Mouse (Mus musculus) hindbrain, embryonic 13.5 days (tissue): ENCODE measurements around the gene Smarca2. TPM values are rescaled to one million over a fixed set of nuclear protein-coding genes. Genes with fewer than 3 reads are reported as not detected.
"Not testable (repeated sequence)": the region's sequence is repeated elsewhere in the genome, so short reads cannot be mapped to it uniquely, and the experiment has no call there.

Source experiments
- ATAC-seq: fragments of 200-750 bp; cut with Nextera tagmentation; 2 replicates; pipeline ENCODE4 v1.8.0; 2017; ENCODE audit warnings: moderate TSS enrichment; ENCODE audit not compliant: low FRiP score
- H3K27ac ChIP-seq: fragments of 300-500 bp; sonication (generic); 2 replicates; pipeline ENCODE4 v1.5.1; 2015; ENCODE audit warnings: inconsistent platforms, mild to moderate bottlenecking, moderate library complexity
- H3K27me3 ChIP-seq: fragments of 300-500 bp; sonication (generic); 2 replicates; pipeline ENCODE4 v1.6.1; 2015; ENCODE audit warnings: mild to moderate bottlenecking, inconsistent platforms
- H3K36me3 ChIP-seq: fragments of 300-500 bp; sonication (generic); 2 replicates; pipeline ENCODE4 v1.6.1; 2015; ENCODE audit warnings: mild to moderate bottlenecking, inconsistent platforms
- H3K4me1 ChIP-seq: fragments of 300-500 bp; sonication (generic); replicated peaks from 2 replicates; pipeline ENCODE4 v1.6.1; 2015; ENCODE audit warnings: inconsistent platforms
- H3K4me2 ChIP-seq: fragments of 300-500 bp; sonication (generic); 2 replicates; pipeline ENCODE4 v1.6.1; 2015; ENCODE audit warnings: inconsistent platforms, mild to moderate bottlenecking, moderate library complexity
- H3K4me3 ChIP-seq: fragments of 300-500 bp; sonication (generic); 2 replicates; pipeline ENCODE4 v1.5.1; 2015; ENCODE audit warnings: mild to moderate bottlenecking, inconsistent platforms
- H3K9ac ChIP-seq: fragments of 300-500 bp; sonication (generic); 2 replicates; pipeline ENCODE4 v1.6.1; 2015; ENCODE audit warnings: mild to moderate bottlenecking, inconsistent platforms
- H3K9me3 ChIP-seq: fragments of 300-500 bp; sonication (generic); 2 replicates; pipeline ENCODE4 v1.6.1; 2016; ENCODE audit warnings: inconsistent platforms
- WGBS: fragments of 180-500 bp; shearing (Covaris S2); methylation state at CpG from one replicate; pipeline ENCODE4 v1.1.7; 2015; 5-methylcytosine and 5-hydroxymethylcytosine counted together
- polyA plus RNA-seq: library from polyadenylated mRNA; unstranded; fragments of >200 nt; fragmentation: Nextera tagmentation; extraction: Ambion mirVana; gene quantifications from 2 replicates; pipeline ENCODE4 v1.2.1, GENCODE M21; 2015

The Smarca2 gene
- polyA plus RNA-seq, 1 experiment from 2014 or later = 85.3 TPM

DNA sequence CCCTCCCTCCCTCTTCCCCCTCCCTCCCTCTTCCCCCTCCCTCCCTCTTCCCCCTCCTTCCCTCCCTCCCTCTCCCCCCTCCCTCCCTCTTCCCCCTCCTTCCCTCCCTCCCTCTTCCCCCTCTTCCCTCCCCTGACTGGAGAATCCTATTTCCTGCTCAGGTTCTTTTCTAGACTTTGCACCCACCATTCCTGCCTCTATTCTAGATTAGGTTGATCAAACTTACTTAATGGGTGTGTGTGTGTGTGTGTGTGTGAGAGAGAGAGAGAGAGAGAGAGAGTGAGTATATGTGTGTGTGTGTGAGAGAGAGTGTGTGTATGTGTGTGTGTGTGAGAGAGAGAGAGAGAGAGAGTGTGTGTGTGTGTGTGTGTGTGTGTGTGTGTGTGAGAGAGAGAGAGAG is 66.6 kb downstream of the Smarca2 start:
- not testable (repeated sequence) for H3K4me2 ChIP-seq, ATAC-seq, H3K27me3 ChIP-seq, H3K27ac ChIP-seq, H3K4me3 ChIP-seq, H3K9ac ChIP-seq, H3K4me1 ChIP-seq, H3K9me3 ChIP-seq
- H3K36me3 ChIP-seq = peaks cover 21% of the 10 kb centered on the region; the same call in 1 of the 2 replicates

DNA sequence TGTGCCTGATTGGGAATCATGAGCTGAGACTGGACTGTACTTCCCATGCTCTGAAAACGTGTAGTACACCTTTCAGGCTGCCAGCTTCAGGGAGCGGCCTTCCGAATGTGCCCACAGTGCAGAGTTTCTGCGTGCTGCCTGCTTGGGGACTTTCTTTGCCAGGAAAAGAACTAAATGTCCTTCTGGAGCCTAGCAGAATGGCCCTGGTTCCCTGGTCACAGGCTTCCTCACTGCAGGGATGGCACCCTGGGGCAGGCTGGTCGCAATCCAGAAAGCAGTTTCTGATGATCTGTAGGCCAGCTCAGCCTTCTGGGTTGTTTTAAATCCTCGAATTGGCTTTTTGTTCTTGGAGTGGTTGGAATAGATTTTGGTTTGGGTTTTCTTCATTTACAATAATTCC is 71.1 kb downstream of the Smarca2 start:
- Histone ChIP-seq H3K27ac (no peak overlapping the region), H3K9ac (0 out of 2 replicates have a peak overlapping the region, but pooled peaks have one; percentile 39)
- WGBS = 45% methylated on average over 6 of the region's 6 CpGs

DNA sequence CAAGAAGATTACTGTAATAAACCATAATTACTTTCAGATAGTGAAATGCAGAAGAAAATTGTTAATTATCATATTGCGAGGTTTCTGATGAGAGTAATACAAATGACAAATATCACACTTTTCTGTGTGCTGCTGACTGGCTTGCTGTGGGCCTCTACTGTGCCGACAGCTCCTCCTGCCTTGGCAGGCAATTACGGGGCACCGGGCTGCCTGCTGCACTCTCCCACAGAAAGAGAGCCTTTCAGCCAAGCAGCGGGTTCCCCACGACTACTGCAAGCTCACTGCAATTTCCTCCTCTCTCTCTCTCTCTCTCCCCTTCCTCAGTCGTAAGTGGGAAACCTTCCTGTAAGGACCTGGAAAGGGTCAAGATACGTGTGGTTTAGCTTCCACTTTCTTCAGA is 73.7 kb downstream of the Smarca2 start:
- WGBS = 30% methylated on average over 8 of the region's 8 CpGs
- no peaks in the 10 kb centered on the region for H3K27me3 ChIP-seq
- peaks cover 24% of the 10 kb centered on the region for H3K4me1 ChIP-seq
- no peaks in the 10 kb centered on the region for H3K9me3 ChIP-seq
- ATAC-seq = peak; percentile 53; the same call in 1 of the 2 replicates
- H3K36me3 ChIP-seq = peaks cover 27% of the 10 kb centered on the region
- no peak overlapping the region for H3K4me3 ChIP-seq
- peak overlapping the region; percentile 69 for H3K27ac ChIP-seq
- H3K9ac ChIP-seq = no peak overlapping the region
- H3K4me2 ChIP-seq = no peak overlapping the region

More for the DNA sequence above, 71.1 kb downstream of the Smarca2 start:
- Histone ChIP-seq H3K4me1 (peaks cover 24% of the 10 kb centered on the region), H3K36me3 (peaks cover 15% of the 10 kb centered on the region; the same call in 1 of the 2 replicates), H3K27me3 (no peaks in the 10 kb centered on the region), H3K9me3 (no peaks in the 10 kb centered on the region), H3K4me3 (no peak overlapping the region), H3K4me2 (no peak overlapping the region)
- no peak for ATAC-seq

GRCm38 (mm10) chr19:26679674-26680073 is 74.8 kb downstream of the Smarca2 start:
- peak; percentile 61; the same call in 1 of the 2 replicates for ATAC-seq
- no peaks in the 10 kb centered on the region for H3K9me3 ChIP-seq
- H3K4me2 ChIP-seq = no peak overlapping the region
- peak overlapping the region; percentile 18; the same call in 1 of the 2 replicates for H3K27ac ChIP-seq
- H3K4me3 ChIP-seq = no peak overlapping the region
- H3K4me1 ChIP-seq = peaks cover 24% of the 10 kb centered on the region
- H3K27me3 ChIP-seq = no peaks in the 10 kb centered on the region
- 37% methylated on average over 3 of the region's 3 CpGs for WGBS
- H3K36me3 ChIP-seq = peaks cover 26% of the 10 kb centered on the region
- no peak overlapping the region for H3K9ac ChIP-seq

- peaks cover 27% of the 10 kb centered on the region for H3K36me3 ChIP-seq
- no peak overlapping the region for H3K4me2 ChIP-seq
- no peaks in the 10 kb centered on the region for H3K9me3 ChIP-seq
- H3K4me1 ChIP-seq = peaks cover 18% of the 10 kb centered on the region
- no peaks in the 10 kb centered on the region for H3K27me3 ChIP-seq
- no peak for ATAC-seq
- H3K4me3 ChIP-seq = no peak overlapping the region
- no peak overlapping the region for H3K9ac ChIP-seq
- WGBS = 95% methylated on average over 8 of the region's 8 CpGs
- no peak overlapping the region for H3K27ac ChIP-seq
Measured at GRCm38 (mm10) chr19:26681549-26681948, 76.7 kb downstream of the Smarca2 start.

GRCm38 (mm10) chr19:26682130-26682529 is 77.3 kb downstream of the Smarca2 start:
- no peak overlapping the region for H3K27ac ChIP-seq
- no peaks in the 10 kb centered on the region for H3K27me3 ChIP-seq
- H3K9me3 ChIP-seq = no peaks in the 10 kb centered on the region
- H3K36me3 ChIP-seq = peaks cover 27% of the 10 kb centered on the region
- no peak overlapping the region for H3K4me3 ChIP-seq
- ATAC-seq = no peak
- peaks cover 16% of the 10 kb centered on the region for H3K4me1 ChIP-seq
- 91% methylated on average over 4 of the region's 4 CpGs for WGBS
- H3K9ac ChIP-seq = no peak overlapping the region
- no peak overlapping the region for H3K4me2 ChIP-seq

GRCm38 (mm10) chr19:26682731-26683130 is 77.9 kb downstream of the Smarca2 start:
- 87% methylated on average over 2 of the region's 2 CpGs for WGBS
- no peaks in the 10 kb centered on the region for H3K9me3 ChIP-seq
- H3K27ac ChIP-seq = no peak overlapping the region
- H3K36me3 ChIP-seq = peaks cover 31% of the 10 kb centered on the region
- H3K4me1 ChIP-seq = peaks cover 16% of the 10 kb centered on the region
- H3K4me3 ChIP-seq = no peak overlapping the region
- H3K4me2 ChIP-seq = no peak overlapping the region
- no peak overlapping the region for H3K9ac ChIP-seq
- no peak for ATAC-seq
- H3K27me3 ChIP-seq = no peaks in the 10 kb centered on the region

GRCm38 (mm10) chr19:26683731-26684130 is 78.9 kb downstream of the Smarca2 start:
- no peak for ATAC-seq
- no peaks in the 10 kb centered on the region for H3K9me3 ChIP-seq
- 92% methylated on average over 8 of the region's 8 CpGs for WGBS
- no peak overlapping the region for H3K9ac ChIP-seq
- H3K36me3 ChIP-seq = peaks cover 31% of the 10 kb centered on the region
- H3K27me3 ChIP-seq = no peaks in the 10 kb centered on the region
- peaks cover 13% of the 10 kb centered on the region for H3K4me1 ChIP-seq
- no peak overlapping the region for H3K27ac ChIP-seq
- H3K4me2 ChIP-seq = no peak overlapping the region
- H3K4me3 ChIP-seq = no peak overlapping the region

- Histone ChIP-seq H3K27ac (no peak overlapping the region), H3K9ac (no peak overlapping the region), H3K27me3 (no peaks in the 10 kb centered on the region), H3K36me3 (peaks cover 24% of the 10 kb centered on the region), H3K4me1 (no peaks in the 10 kb centered on the region), H3K4me3 (no peak overlapping the region), H3K4me2 (no peak overlapping the region), H3K9me3 (no peaks in the 10 kb centered on the region)
- WGBS = 64% methylated on average over 4 of the region's 4 CpGs
- no peak for ATAC-seq
Measured at GRCm38 (mm10) chr19:26690516-26690915, 85.7 kb downstream of the Smarca2 start.

GRCm38 (mm10) chr19:26697107-26697506 is 92.3 kb downstream of the Smarca2 start:
- no peaks in the 10 kb centered on the region for H3K4me1 ChIP-seq
- ATAC-seq = no peak
- no peak overlapping the region for H3K4me3 ChIP-seq
- H3K27ac ChIP-seq = no peak overlapping the region
- H3K4me2 ChIP-seq = no peak overlapping the region
- H3K36me3 ChIP-seq = peaks cover 58% of the 10 kb centered on the region
- WGBS = 72% methylated on average over 4 of the region's 4 CpGs
- no peak overlapping the region for H3K9ac ChIP-seq
- no peaks in the 10 kb centered on the region for H3K9me3 ChIP-seq
- H3K27me3 ChIP-seq = no peaks in the 10 kb centered on the region

DNA sequence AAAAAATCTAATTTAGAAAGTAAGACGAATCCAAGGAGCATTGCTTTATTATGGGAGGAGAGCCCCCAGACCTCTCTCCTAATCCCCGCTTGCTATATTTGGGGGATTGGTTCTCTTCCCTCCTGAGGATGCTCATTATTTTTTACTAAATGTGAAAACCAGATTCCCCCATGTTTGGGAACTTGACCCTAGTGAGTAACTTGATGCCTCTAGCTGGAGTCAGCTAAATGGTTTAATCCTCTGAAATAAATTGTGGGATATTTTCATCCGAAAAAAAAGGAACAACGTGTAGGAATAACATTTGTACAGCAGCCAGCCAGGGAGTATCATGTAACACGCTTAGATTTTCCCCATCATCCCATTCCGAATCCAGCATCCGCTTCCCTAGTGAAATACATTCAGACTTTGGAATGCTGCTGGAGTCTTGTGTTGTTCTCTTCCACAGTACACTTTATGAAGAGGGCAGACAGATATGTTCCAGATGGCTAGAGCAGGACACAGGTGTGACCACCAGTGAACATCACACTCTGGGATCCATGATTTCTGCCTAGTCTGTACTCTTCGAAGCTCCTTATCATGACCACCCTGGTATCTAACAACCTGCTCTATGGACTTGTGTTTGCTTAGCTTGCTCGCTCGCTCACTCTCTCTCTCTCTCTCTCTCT is 99.8 kb downstream of the Smarca2 start:
- Histone ChIP-seq H3K27me3 (no peaks in the 10 kb centered on the region), H3K4me1 (no peaks in the 10 kb centered on the region), H3K9me3 (no peaks in the 10 kb centered on the region), H3K4me2 (no peak overlapping the region), H3K9ac (no peak overlapping the region), H3K27ac (no peak overlapping the region), H3K4me3 (no peak overlapping the region), H3K36me3 (peaks cover 19% of the 10 kb centered on the region)
- ATAC-seq = no peak
- WGBS = 88% methylated on average over 10 of the region's 10 CpGs

GRCm38 (mm10) chr19:26706910-26707309 is 102.1 kb downstream of the Smarca2 start:
- H3K9me3 ChIP-seq = no peaks in the 10 kb centered on the region
- WGBS = 64% methylated on average over 5 of the region's 5 CpGs
- H3K9ac ChIP-seq = no peak overlapping the region
- H3K36me3 ChIP-seq = peaks cover 6% of the 10 kb centered on the region; the same call in 1 of the 2 replicates
- H3K27me3 ChIP-seq = no peaks in the 10 kb centered on the region
- H3K4me3 ChIP-seq = no peak overlapping the region
- ATAC-seq = no peak
- H3K27ac ChIP-seq = no peak overlapping the region
- H3K4me1 ChIP-seq = no peaks in the 10 kb centered on the region
- no peak overlapping the region for H3K4me2 ChIP-seq

DNA sequence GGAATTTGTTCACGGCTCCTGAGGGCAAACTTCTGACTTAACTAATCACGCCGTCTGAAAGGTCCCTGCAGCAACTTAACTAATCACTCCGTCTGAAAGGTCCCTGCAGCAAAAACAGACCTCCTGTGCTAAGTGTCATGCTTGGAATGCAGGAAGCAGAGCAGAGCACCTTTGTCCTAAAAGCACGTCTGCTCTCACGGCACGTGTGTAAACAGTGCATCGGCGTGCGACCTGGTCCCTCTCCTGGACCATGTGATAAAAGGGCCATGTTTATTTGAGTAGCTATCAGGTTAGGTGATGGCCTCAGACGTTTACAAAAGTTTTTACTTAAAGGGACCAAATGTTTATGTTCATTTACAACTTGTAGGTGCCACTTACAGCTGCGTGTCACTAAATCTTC is 104.2 kb downstream of the Smarca2 start:
- no peaks in the 10 kb centered on the region for H3K4me1 ChIP-seq
- H3K9ac ChIP-seq = no peak overlapping the region
- peaks cover 2% of the 10 kb centered on the region; the same call in 1 of the 2 replicates for H3K36me3 ChIP-seq
- H3K27me3 ChIP-seq = no peaks in the 10 kb centered on the region
- no peaks in the 10 kb centered on the region for H3K9me3 ChIP-seq
- ATAC-seq = no peak
- WGBS = 78% methylated on average over 12 of the region's 12 CpGs
- H3K4me3 ChIP-seq = no peak overlapping the region
- no peak overlapping the region for H3K27ac ChIP-seq
- H3K4me2 ChIP-seq = no peak overlapping the region
